Mouse (Mus musculus): Measurements from ENCODE around the gene Fhdc1.

GRCm38 (mm10) chr3:84436947-84437346 is 43.3 kb downstream of the Fhdc1 start:
- TF ChIP-seq CTCF (IDR thresholded peaks at IDR 0.05; ENCODE audit: low read depth) (no peak), EP300 (IDR thresholded peaks at IDR 0.05; ENCODE audit: low read depth) (no peak)

Measured in heart, postnatal 0 days (tissue).